Mouse (Mus musculus) megakaryocyte, embryonic 14.5 days (primary cell): ENCODE measurements around the gene Gm37240.

ENCODE experiments used
- FLI1 ChIP-seq: IDR thresholded peaks from 2 replicates; pipeline ENCODE4 v1.6.1; 2012; ENCODE audit warnings: low read length, inconsistent platforms, mixed read lengths
- GATA1 ChIP-seq: IDR thresholded peaks from 3 replicates; pipeline ENCODE4 v1.6.1; 2012; ENCODE audit warnings: mixed read lengths, low read length, inconsistent platforms, borderline replicate concordance

DNA sequence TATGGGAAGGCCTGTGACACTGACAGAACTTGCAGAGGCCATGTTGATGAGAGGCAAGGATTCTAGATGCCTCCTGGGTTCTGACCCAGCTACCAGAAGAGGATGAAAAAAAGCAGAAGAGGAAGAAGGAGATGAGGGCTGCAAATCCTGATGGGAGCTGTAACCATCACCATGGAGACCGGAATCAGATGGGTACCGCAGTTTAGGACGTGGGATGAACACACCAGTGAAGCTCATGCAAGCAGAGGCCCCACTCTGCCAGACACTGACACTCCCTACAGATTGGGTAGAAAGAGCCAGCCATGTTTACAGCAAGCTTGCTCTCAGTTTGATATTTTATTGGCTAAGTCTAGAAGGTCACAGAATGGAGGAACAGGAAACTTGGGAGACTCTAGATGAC, 509.8 kb downstream of the Gm37240 start:
- TF ChIP-seq FLI1 (no peak), GATA1 (no peak)
